Mouse (Mus musculus) forebrain, embryonic 13.5 days (tissue): ENCODE measurements around the gene Ppp4r3a. TPM values are rescaled to one million over a fixed set of nuclear protein-coding genes. Genes with fewer than 3 reads are reported as not detected.

Experiments
- ATAC-seq: fragments of 200-750 bp; cut with Nextera tagmentation; 2 replicates; pipeline ENCODE4 v1.8.0; 2017
- H3K27ac ChIP-seq: fragments of 300-500 bp; sonication (generic); 2 replicates; pipeline ENCODE4 v1.5.1; 2015; ENCODE audit warnings: inconsistent platforms, mild to moderate bottlenecking, moderate library complexity
- H3K27me3 ChIP-seq: fragments of 300-500 bp; sonication (generic); 2 replicates; pipeline ENCODE4 v1.6.1; 2015; ENCODE audit warnings: mild to moderate bottlenecking, inconsistent platforms
- H3K36me3 ChIP-seq: fragments of 300-500 bp; sonication (generic); 2 replicates; pipeline ENCODE4 v1.6.1; 2015; ENCODE audit warnings: mild to moderate bottlenecking, inconsistent platforms; ENCODE audit not compliant: poor library complexity, severe bottlenecking
- H3K4me1 ChIP-seq: fragments of 300-500 bp; sonication (generic); 2 replicates; pipeline ENCODE4 v1.6.1; 2015; ENCODE audit warnings: inconsistent platforms
- H3K4me2 ChIP-seq: fragments of 300-500 bp; sonication (generic); 2 replicates; pipeline ENCODE4 v1.6.1; 2015; ENCODE audit warnings: inconsistent platforms, mild to moderate bottlenecking, moderate library complexity
- H3K4me3 ChIP-seq: fragments of 300-500 bp; sonication (generic); 2 replicates; pipeline ENCODE4 v1.5.1; 2015; ENCODE audit warnings: mild to moderate bottlenecking, inconsistent platforms
- H3K9ac ChIP-seq: fragments of 300-500 bp; sonication (generic); 2 replicates; pipeline ENCODE4 v1.6.1; 2015; ENCODE audit warnings: mild to moderate bottlenecking, inconsistent platforms
- H3K9me3 ChIP-seq: fragments of 300-500 bp; sonication (generic); replicated peaks from 2 replicates; pipeline ENCODE4 v1.6.1; 2016; ENCODE audit warnings: inconsistent platforms
- WGBS: fragments of 180-500 bp; shearing (Covaris S2); methylation state at CpG from one replicate; pipeline ENCODE4 v1.1.7; 2015; 5-methylcytosine and 5-hydroxymethylcytosine counted together
- microRNA counts: library from miRNA; unstranded; fragments of <30 nt; microRNA quantifications from one replicate; lab custom pipeline; 2016
- microRNA-seq: library from miRNA; unstranded; fragments of <30 nt; microRNA quantifications from one replicate; pipeline ENCODE4, GENCODE M21; 2016
- polyA plus RNA-seq: library from polyadenylated mRNA; unstranded; fragments of >200 nt; fragmentation: Nextera tagmentation; extraction: Ambion mirVana; gene quantifications from 2 replicates; pipeline ENCODE4 v1.2.1, GENCODE M21; 2015

Gene Ppp4r3a
- polyA plus RNA-seq, 1 experiment from 2014 or later = 36.9 TPM

DNA sequence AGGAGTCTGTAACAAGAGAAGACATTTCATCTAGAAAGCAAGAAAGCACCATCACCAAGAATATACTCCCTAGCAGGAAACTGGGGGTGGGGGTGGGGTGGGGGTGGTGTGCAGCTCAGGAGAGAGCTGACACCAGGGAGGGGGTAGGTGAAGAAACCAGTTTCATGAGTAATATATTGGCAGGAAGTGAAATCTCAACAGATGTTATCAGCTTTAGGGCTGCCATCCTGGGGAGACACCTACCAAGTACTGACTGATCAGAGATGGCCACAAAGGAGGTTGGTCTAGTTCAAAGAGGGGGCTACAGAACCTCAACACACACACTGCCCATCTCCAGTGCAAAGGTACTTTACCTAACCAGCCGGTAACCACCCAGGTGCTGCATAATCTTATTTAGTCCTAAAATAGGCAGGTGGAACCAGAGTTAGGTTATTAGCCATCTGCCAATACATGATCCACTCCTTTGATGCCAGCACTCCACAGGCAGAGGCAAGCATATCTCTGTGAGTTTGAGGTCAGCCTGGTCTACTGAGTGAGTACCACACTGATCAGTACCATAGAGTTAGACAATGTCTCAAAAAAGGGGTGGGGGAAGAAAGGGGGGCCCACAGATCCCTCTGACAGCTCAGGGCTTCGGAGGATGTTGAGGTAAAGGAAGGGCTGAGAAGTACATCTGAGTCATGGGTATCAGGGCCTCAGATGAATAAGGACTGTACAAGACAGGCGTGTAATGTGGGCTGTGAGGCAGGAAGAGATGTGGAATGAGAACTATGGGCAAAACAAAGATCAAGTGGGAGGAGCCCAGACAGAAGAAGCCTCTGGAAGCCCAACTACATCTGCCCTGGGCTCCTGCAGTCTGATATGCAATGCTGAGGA is 89.1 kb downstream of the Ppp4r3a start:
- Histone ChIP-seq H3K4me2 (no peak overlapping the region), H3K4me3 (no peak overlapping the region), H3K4me1 (peaks cover 74% of the 10 kb centered on the region), H3K27me3 (no peaks in the 10 kb centered on the region), H3K9me3 (no peaks in the 10 kb centered on the region), H3K27ac (no peak overlapping the region), H3K36me3 (no peaks in the 10 kb centered on the region; the same call in 1 of the 2 replicates), H3K9ac (no peak overlapping the region)
- ATAC-seq = no peak
- 80% methylated on average over 3 of the region's 3 CpGs for WGBS

DNA sequence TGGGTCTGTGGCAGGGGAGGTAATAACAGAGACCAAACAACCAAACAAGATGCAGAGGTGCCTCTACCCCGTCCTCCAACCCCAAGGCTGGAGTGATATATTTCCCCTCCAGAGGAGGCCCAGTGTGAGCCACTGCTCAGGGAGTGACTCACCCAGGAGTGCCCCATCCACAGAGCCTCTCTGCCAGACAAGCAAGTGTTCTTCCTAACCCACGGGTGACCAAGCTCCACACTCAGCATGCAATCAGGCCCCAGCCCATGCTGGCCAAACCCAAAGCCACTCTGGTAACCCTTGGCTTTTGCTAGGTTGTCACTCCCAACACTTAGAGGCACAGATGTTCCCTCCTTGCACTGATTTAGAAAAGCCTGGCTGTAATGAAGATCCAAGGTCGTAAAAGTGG is 90.4 kb downstream of the Ppp4r3a start:
- H3K4me3 ChIP-seq = no peak overlapping the region
- H3K36me3 ChIP-seq = no peaks in the 10 kb centered on the region; the same call in 1 of the 2 replicates
- no peaks in the 10 kb centered on the region for H3K9me3 ChIP-seq
- H3K9ac ChIP-seq = no peak overlapping the region
- H3K27me3 ChIP-seq = no peaks in the 10 kb centered on the region
- H3K27ac ChIP-seq = no peak overlapping the region
- no peak for ATAC-seq
- H3K4me2 ChIP-seq = no peak overlapping the region
- 81% methylated on average over 3 of the region's 3 CpGs for WGBS
- H3K4me1 ChIP-seq = peaks cover 74% of the 10 kb centered on the region

DNA sequence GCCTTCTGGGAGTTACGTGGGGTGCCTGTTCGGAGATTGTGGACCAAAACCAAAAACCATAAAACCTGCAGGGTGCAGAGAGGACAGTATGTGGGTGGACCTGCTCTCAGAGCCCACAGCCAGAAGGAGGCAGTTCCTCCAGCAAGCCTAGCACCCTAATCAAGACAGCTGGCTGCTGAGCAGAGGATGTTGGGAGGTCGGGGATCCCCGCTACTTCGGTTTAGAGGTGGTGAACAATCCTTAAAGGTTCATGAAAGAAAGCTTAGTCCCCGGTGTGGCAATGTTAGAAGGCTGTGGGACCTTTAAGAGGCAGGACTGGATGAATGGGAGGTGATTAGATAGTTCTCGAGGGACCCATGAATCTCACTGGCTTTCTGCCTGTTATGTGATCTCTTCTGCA is 91.0 kb downstream of the Ppp4r3a start:
- no peak overlapping the region for H3K9ac ChIP-seq
- peaks cover 70% of the 10 kb centered on the region for H3K4me1 ChIP-seq
- H3K27ac ChIP-seq = no peak overlapping the region
- WGBS = 80% methylated on average over 7 of the region's 7 CpGs
- H3K9me3 ChIP-seq = no peaks in the 10 kb centered on the region
- no peak for ATAC-seq
- H3K4me3 ChIP-seq = no peak overlapping the region
- no peaks in the 10 kb centered on the region for H3K27me3 ChIP-seq
- H3K36me3 ChIP-seq = no peaks in the 10 kb centered on the region; the same call in 1 of the 2 replicates
- no peak overlapping the region for H3K4me2 ChIP-seq

DNA sequence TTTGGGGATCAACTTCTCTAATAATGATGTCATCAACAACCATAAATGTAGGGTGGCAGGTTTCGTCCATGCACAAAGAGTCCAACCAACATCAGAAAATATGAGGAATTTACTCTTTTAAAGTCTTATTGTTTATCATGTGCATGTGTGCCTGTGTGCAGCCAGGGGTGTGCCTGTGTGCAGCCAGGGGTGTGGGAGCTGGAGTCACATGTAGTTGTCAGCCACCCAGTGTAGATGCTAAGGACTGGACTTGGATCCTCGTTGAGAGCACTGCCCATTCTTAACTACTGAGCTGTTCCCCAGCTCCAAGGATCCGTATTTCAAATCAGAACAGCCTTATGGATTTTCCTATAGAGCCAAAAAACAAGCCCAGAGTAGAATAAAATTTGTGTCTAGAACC is 92.4 kb downstream of the Ppp4r3a start:
- 69% methylated on average over 3 of the region's 3 CpGs for WGBS
- no peak overlapping the region for H3K4me2 ChIP-seq
- H3K27me3 ChIP-seq = no peaks in the 10 kb centered on the region
- H3K4me3 ChIP-seq = no peak overlapping the region
- H3K36me3 ChIP-seq = no peaks in the 10 kb centered on the region; the same call in 1 of the 2 replicates
- no peak for ATAC-seq
- H3K27ac ChIP-seq = peak overlapping the region; percentile 88
- peaks cover 64% of the 10 kb centered on the region for H3K4me1 ChIP-seq
- H3K9ac ChIP-seq = no peak overlapping the region
- H3K9me3 ChIP-seq = no peaks in the 10 kb centered on the region

DNA sequence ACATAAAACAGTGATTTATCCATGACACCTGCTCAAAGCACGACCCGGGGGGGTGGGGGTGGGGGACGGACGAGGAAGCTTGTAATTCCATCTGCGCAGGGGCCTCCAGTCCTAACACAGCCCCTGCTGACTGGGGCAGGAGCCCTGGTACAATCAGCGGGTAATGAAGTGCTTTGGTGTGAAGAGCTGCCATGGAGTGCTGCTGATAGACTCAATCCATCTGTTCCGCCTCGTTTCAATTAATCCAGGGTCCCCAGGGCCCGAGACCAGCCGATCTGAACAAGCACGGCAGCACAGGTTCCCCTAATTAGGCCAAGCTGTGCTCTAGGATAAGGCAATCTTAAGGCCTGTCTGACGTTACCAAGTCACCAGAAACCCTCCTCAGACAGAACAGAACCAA is 93.2 kb downstream of the Ppp4r3a start:
- no peaks in the 10 kb centered on the region for H3K9me3 ChIP-seq
- H3K36me3 ChIP-seq = no peaks in the 10 kb centered on the region; the same call in 1 of the 2 replicates
- 0 out of 2 replicates have a peak overlapping the region, but pooled peaks have one; percentile 13 for H3K4me2 ChIP-seq
- H3K4me1 ChIP-seq = peaks cover 57% of the 10 kb centered on the region
- peak; percentile 80 for ATAC-seq
- no peak overlapping the region for H3K4me3 ChIP-seq
- H3K27ac ChIP-seq = peak overlapping the region; percentile 88
- no peaks in the 10 kb centered on the region for H3K27me3 ChIP-seq
- no peak overlapping the region for H3K9ac ChIP-seq
- 9% methylated on average over 12 of the region's 12 CpGs for WGBS

DNA sequence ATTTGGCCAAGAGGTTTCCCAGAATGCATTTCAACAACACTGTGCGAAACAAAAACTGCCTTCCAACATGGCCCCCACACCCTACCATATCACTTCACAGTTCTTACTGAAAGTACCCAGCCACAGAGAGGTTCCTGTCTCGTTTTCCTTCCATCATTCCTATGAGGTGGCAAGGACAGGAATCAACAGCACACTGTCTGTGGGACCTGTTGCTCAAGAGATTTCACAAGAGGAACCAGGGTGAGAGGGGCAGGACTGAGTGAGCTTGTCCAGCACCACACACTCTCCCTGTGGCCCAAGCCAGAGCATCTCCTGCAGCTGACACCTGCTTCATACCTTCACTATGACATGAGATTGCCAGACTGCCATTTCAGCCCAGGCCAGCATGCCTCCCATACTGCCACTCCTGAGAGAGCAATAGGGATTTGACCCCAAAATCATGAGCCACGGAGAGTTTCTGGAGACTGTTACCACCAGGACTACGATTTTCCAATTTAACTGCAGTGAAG is 93.7 kb downstream of the Ppp4r3a start:
- peaks cover 57% of the 10 kb centered on the region for H3K4me1 ChIP-seq
- 53% methylated on average over 4 of the region's 4 CpGs for WGBS
- no peaks in the 10 kb centered on the region; the same call in 1 of the 2 replicates for H3K36me3 ChIP-seq
- no peaks in the 10 kb centered on the region for H3K9me3 ChIP-seq
- no peak overlapping the region for H3K9ac ChIP-seq
- no peaks in the 10 kb centered on the region for H3K27me3 ChIP-seq
- no peak overlapping the region for H3K4me3 ChIP-seq
- peak overlapping the region; percentile 88 for H3K27ac ChIP-seq
- H3K4me2 ChIP-seq = 0 out of 2 replicates have a peak overlapping the region, but pooled peaks have one; percentile 13
- peak; percentile 9; the same call in 1 of the 2 replicates for ATAC-seq

MicroRNA genes within 50 kb of the gene (microRNA counts, 519-probe panel; counts per million panel counts)
- 177 counts per million, percentile 53 among the panel's probes with 10 or more counts for microRNA mmu-miR-1190 (lab: Ali Mortazavi, UCI)

Small RNA genes within 50 kb of the gene (microRNA-seq; reads per million reads assigned to microRNA genes)
- not detected for gene Mir1190

Other genes starting within 250 kb of the Ppp4r3a start
- 0.28 and 0.40 TPM in 2 replicates for gene Gpr68, start 175.5 kb downstream of the Ppp4r3a start, polyA plus RNA-seq
- 20.7 and 21.4 TPM in 2 replicates for gene Ccdc88c, start 54.6 kb downstream of the Ppp4r3a start, polyA plus RNA-seq